8 mouse cellular contexts compared by ENCODE assay signal in the genomic region with DNA sequence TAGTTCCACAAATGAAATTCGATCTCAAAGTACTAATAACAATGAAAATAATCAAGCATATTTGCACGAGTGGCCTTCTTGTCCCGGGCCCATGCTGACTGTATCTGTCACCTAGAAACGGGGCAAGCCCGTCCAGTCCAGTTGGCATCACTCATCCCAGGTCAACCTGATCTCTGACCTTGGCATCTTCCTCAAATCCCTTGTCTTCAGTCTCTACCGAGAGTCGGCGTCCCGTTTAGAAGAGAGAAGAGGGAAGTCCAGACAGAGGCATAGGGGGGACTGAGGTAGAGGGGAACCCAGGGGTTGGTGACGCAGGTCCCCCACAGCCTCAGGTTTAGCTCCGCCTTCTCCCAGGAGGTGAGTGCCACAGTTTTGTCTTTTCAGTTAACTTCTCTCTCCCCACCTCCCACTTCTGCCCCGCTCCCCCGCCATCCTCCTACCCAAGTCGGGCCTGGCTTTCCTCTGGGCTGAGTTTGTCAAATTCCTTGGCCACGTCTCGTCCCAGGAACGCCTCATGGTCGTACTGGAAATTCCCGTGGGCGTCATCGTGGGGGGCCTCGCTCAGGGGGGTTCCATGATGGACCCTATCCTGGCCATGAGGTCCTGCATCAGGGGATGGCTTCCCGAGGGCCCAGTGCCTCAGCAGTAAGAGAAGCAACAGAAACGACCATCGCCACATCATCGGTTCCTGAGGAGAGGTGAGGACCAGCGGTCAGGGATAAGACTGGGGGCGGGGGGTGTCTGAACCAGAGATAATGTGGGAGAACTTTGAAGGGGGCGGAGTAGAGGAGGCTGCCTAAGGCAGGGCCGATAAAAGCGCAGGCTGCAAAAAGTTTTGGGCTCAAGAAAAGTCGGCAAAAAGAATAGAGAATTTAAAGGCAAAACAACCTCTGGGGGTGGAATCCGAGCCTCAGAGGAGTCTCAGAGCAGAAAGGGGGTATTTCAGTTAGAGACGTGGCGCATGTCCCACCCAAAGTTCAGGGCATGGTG. TPM values are rescaled to one million over a fixed set of nuclear protein-coding genes. Genes with fewer than 3 reads are reported as not detected.
A peak's percentile ranks its signal among the peaks of the same experiment; 100 is the strongest.
DNase-seq lines count a peak whose midpoint lies in the region; ATAC-seq and TF ChIP-seq lines count a peak whose summit lies in the region.

No protein-coding gene starts in this region.

- 8% methylated on average over 35 of the region's 35 CpGs for WGBS in kidney, postnatal 0 days
- 18% methylated on average over 35 of the region's 35 CpGs for WGBS in liver, embryonic 15.5 days (ENCODE audit: insufficient replicate concordance)

- peak overlapping the region; percentile 71 for H3K4me2 ChIP-seq in kidney, postnatal 0 days (ENCODE audit: low read length)
- H3K4me2 ChIP-seq in liver, embryonic 15.5 days: peak overlapping the region; percentile 73

- peak overlapping the region; percentile 84 for H3K27ac ChIP-seq in kidney, postnatal 0 days
- H3K27ac ChIP-seq in liver, embryonic 15.5 days (replicated peaks): peak overlapping the region; percentile 41

- H3K36me3 ChIP-seq in kidney, postnatal 0 days (ENCODE audit: insufficient read depth, low read length): peaks cover 13% of the 10 kb centered on the region
- H3K36me3 ChIP-seq in liver, embryonic 15.5 days (replicated peaks): no peaks in the 10 kb centered on the region
- H3K36me3 ChIP-seq in splenic B cell, adult 2 months (ENCODE audit: control insufficient read depth, insufficient read depth, low read length, poor library complexity, severe bottlenecking): no peaks in the 10 kb centered on the region

- ATAC-seq in kidney, postnatal 0 days (replicated peaks; ENCODE audit: low FRiP score, low read depth): peak; percentile 66; the same call in 1 of the 2 replicates
- ATAC-seq in liver, embryonic 15.5 days (ENCODE audit: insufficient read depth): 0 out of 2 replicates have a peak, but pooled peaks have one; percentile 53

- TF ChIP-seq CTCF in kidney, postnatal 0 days (IDR thresholded peaks at IDR 0.05; ENCODE audit: low read depth): no peak

- no peaks in the 10 kb centered on the region for H3K9me3 ChIP-seq in kidney, postnatal 0 days (replicated peaks; ENCODE audit: low read length)
- no peaks in the 10 kb centered on the region for H3K9me3 ChIP-seq in liver, embryonic 15.5 days (replicated peaks)

- peak; percentile 80 for DNase-seq in kidney, postnatal 0 days (ENCODE audit: low spot score)
- DNase-seq in kidney, postnatal 36 days: no peak
- DNase-seq in embryo, embryonic 11 days: peak; percentile 39
- DNase-seq in heart, postnatal 25 days (ENCODE audit: low spot score): peak; percentile 21
- peak; percentile 64 for DNase-seq in splenic B cell, adult 2 months (ENCODE audit: low read depth, low spot score)
- DNase-seq in thymus, postnatal 36 days: no peak
- no peak for DNase-seq in layer of hippocampus, adult 8-10 months (ENCODE audit: low spot score in 2 of 2)

- H3K4me1 ChIP-seq in kidney, postnatal 0 days (replicated peaks; ENCODE audit: insufficient read depth, low read length): 0 out of 2 replicates have a peak, but pooled peaks cover 9% of the 10 kb centered on the region
- H3K4me1 ChIP-seq in liver, embryonic 15.5 days (replicated peaks): peaks cover 40% of the 10 kb centered on the region

- no peaks in the 10 kb centered on the region for H3K27me3 ChIP-seq in kidney, postnatal 0 days (ENCODE audit: insufficient read depth, low read length)
- no peaks in the 10 kb centered on the region; the same call in 1 of the 2 replicates for H3K27me3 ChIP-seq in liver, embryonic 15.5 days
- H3K27me3 ChIP-seq in splenic B cell, adult 2 months (ENCODE audit: control insufficient read depth, insufficient read depth, low read length, poor library complexity, severe bottlenecking): no peaks in the 10 kb centered on the region

- H3K4me3 ChIP-seq in kidney, postnatal 0 days (replicated peaks; ENCODE audit: low read depth, low read length): peak overlapping the region; percentile 51
- peak overlapping the region; percentile 44 for H3K4me3 ChIP-seq in liver, embryonic 15.5 days (replicated peaks)

- peak overlapping the region; percentile 74 for H3K9ac ChIP-seq in kidney, postnatal 0 days (ENCODE audit: low read depth, low read length)
- H3K9ac ChIP-seq in liver, embryonic 15.5 days: peak overlapping the region; percentile 7; the same call in 1 of the 2 replicates

- intact Hi-C loops in heart, postnatal 25 days (cut with DNase I): no loop called here

RNA-seq across cellular contexts. Expression of a gene that starts 0.7 kb away (rescaled TPM):
- polyA plus RNA-seq in kidney, postnatal 0 days (2015; fragmentation: Nextera tagmentation; extraction: Ambion mirVana): 215 and 228 TPM in 2 replicates
- 10 to 100 TPM; 28.1 to 32.4 TPM for total RNA-seq in heart, postnatal 25 days (2021)
- 26.3 and 26.6 TPM in 2 replicates for polyA plus RNA-seq in liver, embryonic 15.5 days (2015; fragmentation: Nextera tagmentation; extraction: Ambion mirVana)
- total RNA-seq in layer of hippocampus, adult 8-10 months (2022): 10 to 100 TPM in 3 of 4 experiments, 1 to 10 TPM in 1; 9.9 to 13.9 (median 10.6) TPM

RNA-seq across cellular contexts. Expression of a gene that starts 12.4 kb away (rescaled TPM):
- polyA plus RNA-seq in kidney, postnatal 0 days (2015; fragmentation: Nextera tagmentation; extraction: Ambion mirVana): 134 and 145 TPM in 2 replicates
- total RNA-seq in heart, postnatal 25 days (2021): 10 to 100 TPM; 66.1 to 71.7 TPM
- polyA plus RNA-seq in liver, embryonic 15.5 days (2015; fragmentation: Nextera tagmentation; extraction: Ambion mirVana): 43.6 and 51.2 TPM in 2 replicates
- total RNA-seq in layer of hippocampus, adult 8-10 months (2022): 10 to 100 TPM; 16.8 to 23.4 (median 20.1) TPM

RNA-seq across cellular contexts. Expression of a gene that starts 28.8 kb away (rescaled TPM):
- 44.3 and 45.1 TPM in 2 replicates for polyA plus RNA-seq in kidney, postnatal 0 days (2015; fragmentation: Nextera tagmentation; extraction: Ambion mirVana)
- total RNA-seq in heart, postnatal 25 days (2021): 1 to 10 TPM; 6.8 to 7.1 TPM
- polyA plus RNA-seq in liver, embryonic 15.5 days (2015; fragmentation: Nextera tagmentation; extraction: Ambion mirVana): 8.5 and 9.0 TPM in 2 replicates
- total RNA-seq in layer of hippocampus, adult 8-10 months (2022): 1 to 10 TPM; 6.5 to 7.6 (median 6.9) TPM

RNA-seq across cellular contexts. Expression of a gene that starts 29.1 kb away (rescaled TPM):
- polyA plus RNA-seq in kidney, postnatal 0 days (2015; fragmentation: Nextera tagmentation; extraction: Ambion mirVana): 65.0 and 65.3 TPM in 2 replicates
- 10 to 100 TPM; 25.7 to 27.8 TPM for total RNA-seq in heart, postnatal 25 days (2021)
- polyA plus RNA-seq in liver, embryonic 15.5 days (2015; fragmentation: Nextera tagmentation; extraction: Ambion mirVana): 25.9 and 27.4 TPM in 2 replicates
- total RNA-seq in layer of hippocampus, adult 8-10 months (2022): 10 to 100 TPM; 42.2 to 53.5 (median 49.8) TPM

RNA-seq across cellular contexts. Expression of a gene that starts 32.9 kb away (rescaled TPM):
- polyA plus RNA-seq in kidney, postnatal 0 days (2015; fragmentation: Nextera tagmentation; extraction: Ambion mirVana): 1,486 and 1,553 TPM in 2 replicates
- 100 to 1,000 TPM; 517 to 569 TPM for total RNA-seq in heart, postnatal 25 days (2021)
- 673 and 768 TPM in 2 replicates for polyA plus RNA-seq in liver, embryonic 15.5 days (2015; fragmentation: Nextera tagmentation; extraction: Ambion mirVana)
- 100 to 1,000 TPM; 439 to 619 (median 513) TPM for total RNA-seq in layer of hippocampus, adult 8-10 months (2022)

Comparison
In these comparisons a context has a peak if more than half of its experiments do, and no peak if none do; other contexts are left out.
1. DNase-seq: peak in kidney, postnatal 0 days (single experiment), embryo, embryonic 11 days (single experiment), heart, postnatal 25 days (single experiment) and splenic B cell, adult 2 months (single experiment); none in kidney, postnatal 36 days (0 of 2), thymus, postnatal 36 days (0 of 2) and layer of hippocampus, adult 8-10 months (0 of 2).